Mouse (Mus musculus): ENCODE measurements around the gene Tom1l2. TPM values are rescaled to one million over a fixed set of nuclear protein-coding genes. Genes with fewer than 3 reads are reported as not detected.

Tom1l2 gene
- polyA plus RNA-seq, 1 experiment from 2014 or later, result 19.7 TPM

GRCm38 (mm10) chr11:60355952-60356351 is 3.2 kb upstream of the Tom1l2 start:
- Histone ChIP-seq H3K4me3 (ENCODE audit: low read depth, low read length) (no peak overlapping the region), H3K27ac (ENCODE audit: low read length) (no peak overlapping the region), H3K4me2 (replicated peaks; ENCODE audit: low read depth, low read length) (no peak overlapping the region), H3K9me3 (ENCODE audit: low read length) (no peaks in the 10 kb centered on the region), H3K36me3 (ENCODE audit: insufficient read depth, low read length) (no peaks in the 10 kb centered on the region), H3K9ac (replicated peaks; ENCODE audit: low read depth) (no peak overlapping the region), H3K4me1 (ENCODE audit: insufficient read depth, low read depth, low read length) (peaks cover 8% of the 10 kb centered on the region; the same call in 1 of the 2 replicates), H3K27me3 (replicated peaks; ENCODE audit: insufficient read depth, low read length) (no peaks in the 10 kb centered on the region)
- ATAC-seq (no peak), DNase-seq (ENCODE audit: low spot score) (no peak)
- TF ChIP-seq EP300 (IDR thresholded peaks at IDR 0.05) (no peak), CTCF (IDR thresholded peaks at IDR 0.05) (no peak)
- WGBS, result 82% methylated on average over 2 of the region's 2 CpGs

GRCm38 (mm10) chr11:60351925-60352371 is 757 bp downstream of the Tom1l2 start:
- no peaks in the 10 kb centered on the region for H3K27me3 ChIP-seq (replicated peaks; ENCODE audit: insufficient read depth, low read length)
- H3K36me3 ChIP-seq (ENCODE audit: insufficient read depth, low read length), result no peaks in the 10 kb centered on the region
- TF ChIP-seq EP300 (IDR thresholded peaks at IDR 0.05) (no peak), CTCF (IDR thresholded peaks at IDR 0.05) (peak; percentile 11; the same call in 1 of the 2 replicates)
- WGBS, result 9% methylated on average over 11 of the region's 11 CpGs
- no peak for ATAC-seq
- H3K9ac ChIP-seq (replicated peaks; ENCODE audit: low read depth), result peak overlapping the region; percentile 77
- no peaks in the 10 kb centered on the region for H3K9me3 ChIP-seq (ENCODE audit: low read length)
- H3K4me2 ChIP-seq (replicated peaks; ENCODE audit: low read depth, low read length), result peak overlapping the region; percentile 79
- peaks cover 11% of the 10 kb centered on the region; the same call in 1 of the 2 replicates for H3K4me1 ChIP-seq (ENCODE audit: insufficient read depth, low read depth, low read length)
- DNase-seq (ENCODE audit: low spot score), result peak; percentile 61
- peak overlapping the region; percentile 68 for H3K4me3 ChIP-seq (ENCODE audit: low read depth, low read length)
- peak overlapping the region; percentile 88 for H3K27ac ChIP-seq (ENCODE audit: low read length)

GRCm38 (mm10) chr11:60351388-60351787 is 1.3 kb downstream of the Tom1l2 start:
- Histone ChIP-seq H3K4me1 (ENCODE audit: insufficient read depth, low read depth, low read length) (peaks cover 16% of the 10 kb centered on the region; the same call in 1 of the 2 replicates), H3K27ac (ENCODE audit: low read length) (peak overlapping the region; percentile 88; the same call in 1 of the 2 replicates), H3K9ac (replicated peaks; ENCODE audit: low read depth) (no peak overlapping the region), H3K4me2 (replicated peaks; ENCODE audit: low read depth, low read length) (peak overlapping the region; percentile 79), H3K9me3 (ENCODE audit: low read length) (no peaks in the 10 kb centered on the region), H3K36me3 (ENCODE audit: insufficient read depth, low read length) (no peaks in the 10 kb centered on the region), H3K27me3 (replicated peaks; ENCODE audit: insufficient read depth, low read length) (no peaks in the 10 kb centered on the region), H3K4me3 (ENCODE audit: low read depth, low read length) (0 out of 2 replicates have a peak overlapping the region, but pooled peaks have one; percentile 68)
- WGBS, result 37% methylated on average over 2 of the region's 2 CpGs
- TF ChIP-seq CTCF (IDR thresholded peaks at IDR 0.05), result peak; percentile 32; the same call in 1 of the 2 replicates
- TF ChIP-seq EP300 (IDR thresholded peaks at IDR 0.05), result no peak
- peak; percentile 30 for DNase-seq (ENCODE audit: low spot score)
- ATAC-seq, result no peak

GRCm38 (mm10) chr11:60346537-60346936 is 6.2 kb downstream of the Tom1l2 start:
- H3K27me3 ChIP-seq (replicated peaks; ENCODE audit: insufficient read depth, low read length), result no peaks in the 10 kb centered on the region
- no peak overlapping the region for H3K9ac ChIP-seq (replicated peaks; ENCODE audit: low read depth)
- H3K36me3 ChIP-seq (ENCODE audit: insufficient read depth, low read length), result no peaks in the 10 kb centered on the region
- WGBS, result 34% methylated on average over 4 of the region's 4 CpGs
- DNase-seq (ENCODE audit: low spot score) (peak; percentile 59), ATAC-seq (peak; percentile 32)
- H3K9me3 ChIP-seq (ENCODE audit: low read length), result no peaks in the 10 kb centered on the region
- H3K4me3 ChIP-seq (ENCODE audit: low read depth, low read length), result no peak overlapping the region
- H3K4me1 ChIP-seq (ENCODE audit: insufficient read depth, low read depth, low read length), result peaks cover 13% of the 10 kb centered on the region; the same call in 1 of the 2 replicates
- peak overlapping the region; percentile 47 for H3K27ac ChIP-seq (ENCODE audit: low read length)
- H3K4me2 ChIP-seq (replicated peaks; ENCODE audit: low read depth, low read length), result no peak overlapping the region
- TF ChIP-seq EP300 (IDR thresholded peaks at IDR 0.05), result no peak
- TF ChIP-seq CTCF (IDR thresholded peaks at IDR 0.05), result no peak

- TF ChIP-seq CTCF (IDR thresholded peaks at IDR 0.05), result no peak
- TF ChIP-seq EP300 (IDR thresholded peaks at IDR 0.05), result no peak
- Histone ChIP-seq H3K9ac (replicated peaks; ENCODE audit: low read depth) (no peak overlapping the region), H3K9me3 (ENCODE audit: low read length) (no peaks in the 10 kb centered on the region), H3K27ac (ENCODE audit: low read length) (no peak overlapping the region), H3K4me2 (replicated peaks; ENCODE audit: low read depth, low read length) (no peak overlapping the region), H3K4me1 (ENCODE audit: insufficient read depth, low read depth, low read length) (peaks cover 10% of the 10 kb centered on the region; the same call in 1 of the 2 replicates), H3K36me3 (ENCODE audit: insufficient read depth, low read length) (no peaks in the 10 kb centered on the region), H3K27me3 (replicated peaks; ENCODE audit: insufficient read depth, low read length) (no peaks in the 10 kb centered on the region), H3K4me3 (ENCODE audit: low read depth, low read length) (no peak overlapping the region)
- ATAC-seq, result no peak
- DNase-seq (ENCODE audit: low spot score), result no peak
- whole genome bisulfite sequencing, result 81% methylated on average over 4 of the region's 4 CpGs
These were observed 6.8 kb downstream of the Tom1l2 start for GRCm38 (mm10) chr11:60345868-60346267.

GRCm38 (mm10) chr11:60339361-60339760 is 13.3 kb downstream of the Tom1l2 start:
- Histone ChIP-seq H3K36me3 (ENCODE audit: insufficient read depth, low read length) (no peaks in the 10 kb centered on the region), H3K27ac (ENCODE audit: low read length) (no peak overlapping the region), H3K4me2 (replicated peaks; ENCODE audit: low read depth, low read length) (no peak overlapping the region), H3K9ac (replicated peaks; ENCODE audit: low read depth) (no peak overlapping the region), H3K27me3 (replicated peaks; ENCODE audit: insufficient read depth, low read length) (no peaks in the 10 kb centered on the region), H3K4me3 (ENCODE audit: low read depth, low read length) (no peak overlapping the region), H3K4me1 (ENCODE audit: insufficient read depth, low read depth, low read length) (no peaks in the 10 kb centered on the region; the same call in 1 of the 2 replicates), H3K9me3 (ENCODE audit: low read length) (no peaks in the 10 kb centered on the region)
- WGBS, result 82% methylated on average over 12 of the region's 12 CpGs
- TF ChIP-seq CTCF (IDR thresholded peaks at IDR 0.05) (no peak), EP300 (IDR thresholded peaks at IDR 0.05) (no peak)
- no peak for DNase-seq (ENCODE audit: low spot score)
- no peak for ATAC-seq
